Mouse (Mus musculus) c-Kit-negative CD71-positive TER-119-positive erythroid progenitor cells, embryonic 14.5 days (primary cell): ENCODE results near the gene Hdgfl3.
"Not testable (repeated sequence)": the region's sequence is repeated elsewhere in the genome, so short reads cannot be mapped to it uniquely, and the experiment has no call there.

Source experiments
- DNase-seq: peaks from one replicate; pipeline ENCODE4 v3.0.0-alpha.2; 2013; ENCODE audit warnings: low read depth, low spot score

Gene Hdgfl3

DNA sequence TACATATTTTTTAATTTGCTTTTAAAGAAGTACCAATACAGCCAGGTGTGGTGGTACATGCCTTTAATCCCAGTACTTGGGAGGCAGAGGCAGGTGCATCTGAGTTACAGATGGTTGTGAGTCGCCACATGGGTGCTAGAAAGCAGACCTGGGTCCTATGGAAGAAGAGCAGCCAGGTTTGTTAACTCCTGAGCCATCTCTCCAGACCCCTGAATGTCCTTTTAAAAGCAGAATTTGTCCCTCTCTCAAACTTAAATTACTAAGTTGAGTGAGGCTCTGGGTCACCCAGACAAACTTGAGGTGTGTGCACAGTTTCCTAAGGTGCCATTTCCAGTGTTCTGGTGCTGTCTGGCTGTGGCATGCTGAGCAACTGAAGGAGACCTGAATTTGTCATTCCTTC, 78.6 kb downstream of the Hdgfl3 start, which contains the start of gene Gm10160:
Gm10160 (minus strand) TSS at position 101 of the 400 bp plus-strand sequence.
- no peak for DNase-seq

DNA sequence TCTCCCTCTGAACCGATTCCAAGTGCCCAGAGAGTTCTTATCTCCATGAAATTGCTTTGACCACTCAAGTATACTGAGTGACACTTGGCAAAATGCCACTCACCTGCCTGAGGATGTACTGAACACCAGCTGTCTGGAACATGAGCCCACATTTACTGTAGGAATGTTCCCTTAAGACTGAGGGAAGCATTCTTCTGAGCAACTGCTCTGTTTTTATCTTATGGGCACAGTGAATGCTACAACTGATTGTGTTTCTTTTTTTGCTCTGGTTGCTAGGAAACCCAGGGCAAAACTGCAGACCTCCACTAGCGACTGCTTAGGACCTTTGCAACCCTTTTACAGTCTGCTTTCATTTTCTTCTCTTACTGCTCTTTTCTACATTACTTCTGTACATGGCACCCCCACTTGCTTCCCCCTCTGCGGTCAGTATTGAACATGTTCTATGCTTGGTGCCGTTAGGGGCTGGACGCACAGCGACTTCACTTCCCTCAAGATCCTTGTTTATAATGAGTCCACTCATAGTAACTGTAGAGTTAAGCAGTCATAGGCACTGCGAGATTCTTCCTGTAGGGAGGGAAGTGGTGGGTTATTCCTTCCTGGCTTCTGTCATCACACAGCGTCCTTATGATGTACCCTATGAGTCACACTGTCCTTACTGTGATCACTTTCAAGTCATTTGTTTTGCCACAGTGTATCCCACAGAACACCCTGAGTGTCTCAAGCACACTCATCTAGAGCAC, 79.5 kb downstream of the Hdgfl3 start:
- no peak for DNase-seq

DNA sequence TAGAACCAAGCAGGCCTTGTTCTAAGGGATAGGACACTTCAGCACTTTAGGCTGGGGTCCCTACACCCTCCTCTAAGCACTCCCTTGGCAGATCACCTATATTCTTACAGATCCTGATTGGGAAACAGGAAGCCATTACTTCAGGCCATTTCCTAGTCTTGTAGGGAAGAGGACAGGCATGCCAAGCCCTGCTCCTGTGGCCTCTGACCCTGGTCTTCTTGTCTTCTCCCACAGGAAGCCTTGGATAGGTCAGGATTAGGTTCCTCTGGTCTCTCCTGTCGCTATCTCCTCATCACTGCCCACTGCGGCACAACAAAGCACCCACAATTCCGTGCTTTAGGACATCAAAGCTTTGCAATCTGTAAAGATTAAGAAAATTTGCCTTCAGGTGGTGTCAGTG, 82.6 kb downstream of the Hdgfl3 start:
- no peak for DNase-seq

DNA sequence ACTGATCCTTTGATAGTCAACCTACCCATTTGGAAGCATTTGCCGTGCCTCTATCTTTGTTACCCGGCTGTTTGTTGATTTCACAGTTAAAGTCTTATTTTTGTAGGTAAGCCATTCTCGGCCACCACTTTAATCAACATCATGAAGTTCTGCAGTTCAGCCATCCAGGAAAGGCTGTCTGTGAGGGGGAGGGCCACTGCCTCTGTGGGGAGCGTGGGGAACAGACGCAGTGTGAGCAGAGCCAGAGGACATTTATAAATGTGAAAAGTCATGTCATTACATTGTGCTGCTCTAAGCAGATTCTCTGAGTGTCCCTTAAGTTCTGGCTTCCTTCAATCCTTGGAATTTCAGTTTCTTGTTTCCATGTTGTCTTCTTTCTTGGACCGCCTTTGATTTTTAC, 84.1 kb downstream of the Hdgfl3 start:
- no peak for DNase-seq

DNA sequence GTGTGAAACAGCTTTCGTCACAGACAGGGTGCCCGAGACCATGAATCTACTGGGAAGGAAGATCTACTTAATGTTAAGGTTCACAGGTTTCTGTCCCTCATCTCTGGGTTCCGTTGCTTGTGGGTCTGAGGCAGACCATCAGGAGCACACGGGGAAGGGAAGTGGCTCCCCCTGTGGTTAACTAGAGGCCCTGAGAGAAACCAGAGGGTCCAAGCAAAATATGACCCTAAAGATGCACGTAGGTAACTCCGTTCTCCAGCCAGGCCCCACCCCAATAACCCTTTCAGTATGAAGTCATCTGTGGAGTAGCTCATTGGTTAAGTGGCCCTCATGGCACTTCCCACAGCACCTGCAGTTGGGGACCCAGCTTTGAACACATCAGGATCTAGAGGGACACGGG, 84.6 kb downstream of the Hdgfl3 start:
- DNase-seq: no peak

DNA sequence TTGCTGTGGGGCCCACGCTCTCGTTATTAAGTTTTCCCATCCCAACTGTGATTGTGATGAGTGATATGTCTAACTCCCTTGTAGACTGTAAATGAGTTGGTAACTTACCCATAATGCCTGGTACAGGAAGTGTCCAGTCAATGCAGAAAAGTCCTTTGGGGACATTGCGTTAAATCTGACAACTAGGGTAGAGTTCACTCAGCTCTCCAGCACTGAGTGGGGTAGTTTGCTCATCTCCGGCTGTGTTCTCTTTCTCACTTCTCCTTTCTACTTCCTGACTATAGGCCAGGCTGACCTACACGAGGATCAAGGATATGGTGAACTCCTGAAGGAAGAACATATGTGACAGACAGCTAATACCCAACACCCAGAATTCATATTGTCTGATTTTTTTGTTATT, 85.1 kb downstream of the Hdgfl3 start:
- no peak for DNase-seq

DNA sequence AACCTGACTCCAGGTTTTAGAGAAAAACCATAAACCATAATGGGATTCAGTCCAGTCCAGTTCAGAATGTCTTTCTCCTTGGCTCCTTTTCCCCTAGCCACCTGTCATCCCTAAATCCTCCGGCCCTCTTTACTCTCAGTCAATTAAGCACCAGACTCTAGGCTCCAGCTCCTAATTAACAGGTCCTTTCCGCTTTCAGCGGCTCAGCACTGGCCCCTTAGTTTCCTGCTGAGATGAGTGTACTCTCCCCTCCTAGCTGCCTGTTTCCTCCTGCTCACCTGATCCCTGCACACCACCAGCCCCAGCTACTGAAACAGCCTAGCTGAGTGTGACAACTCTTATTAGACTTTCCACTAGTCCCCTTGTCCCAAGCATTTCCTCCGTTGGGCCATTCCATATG, 86.5 kb downstream of the Hdgfl3 start:
- DNase-seq: no peak

DNA sequence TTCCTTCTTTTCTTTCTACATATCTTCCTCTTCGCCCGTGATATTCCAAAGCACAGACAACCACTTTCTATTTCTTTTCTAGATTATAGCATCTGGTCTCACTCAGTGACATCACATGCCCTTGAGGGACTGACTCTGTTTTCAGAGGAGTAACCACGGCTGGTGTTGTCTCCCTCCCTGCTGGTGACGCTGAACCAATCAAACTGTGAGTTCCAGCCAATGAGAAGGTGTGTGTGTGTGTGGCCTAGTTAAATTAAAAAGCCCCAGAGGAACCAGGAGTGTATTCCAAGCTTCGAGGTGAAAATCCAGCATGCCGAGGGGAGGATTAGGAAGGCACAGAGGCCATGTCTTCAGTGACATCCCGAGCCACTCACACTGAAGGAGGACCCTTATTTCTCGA, 87.3 kb downstream of the Hdgfl3 start:
- DNase-seq: no peak

DNA sequence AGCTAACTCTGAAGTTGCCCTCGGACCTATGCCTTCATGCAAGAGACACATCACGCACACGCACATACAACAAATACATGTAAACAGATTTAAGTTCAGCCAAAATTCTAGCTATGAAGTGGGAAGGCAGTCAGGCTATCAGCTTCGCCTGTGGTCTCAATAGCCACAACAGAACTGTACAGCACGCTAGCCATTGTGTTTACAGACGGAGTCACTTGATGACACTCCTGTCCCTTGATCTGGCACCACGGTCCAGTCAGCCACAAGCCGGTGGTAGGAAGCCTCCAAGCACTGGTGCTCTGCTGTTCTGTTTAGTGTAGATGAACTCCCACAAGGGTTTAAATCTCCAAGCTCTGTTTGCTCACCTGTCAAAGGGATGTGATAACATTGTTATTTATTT, 88.3 kb downstream of the Hdgfl3 start:
- no peak for DNase-seq

DNA sequence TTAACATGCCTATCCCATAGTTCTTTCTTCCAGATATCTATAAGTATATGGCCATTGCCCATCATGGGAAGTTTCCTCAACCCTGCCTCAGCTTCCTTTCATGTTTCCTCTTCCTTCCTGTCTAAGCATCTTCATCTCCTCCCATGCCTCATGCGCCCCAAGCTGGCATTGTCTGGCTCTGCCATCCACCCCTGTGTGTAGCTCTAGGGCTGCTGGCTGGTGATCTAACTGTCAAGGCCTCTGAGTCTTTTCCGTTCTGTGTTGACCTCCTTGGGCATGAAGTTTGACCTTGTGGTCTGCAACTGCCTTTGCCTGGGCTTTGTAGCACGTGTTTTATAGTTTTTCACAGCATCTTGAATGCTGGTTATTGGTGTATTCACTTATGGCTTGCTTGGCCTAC, 89.0 kb downstream of the Hdgfl3 start:
- DNase-seq: no peak

DNA sequence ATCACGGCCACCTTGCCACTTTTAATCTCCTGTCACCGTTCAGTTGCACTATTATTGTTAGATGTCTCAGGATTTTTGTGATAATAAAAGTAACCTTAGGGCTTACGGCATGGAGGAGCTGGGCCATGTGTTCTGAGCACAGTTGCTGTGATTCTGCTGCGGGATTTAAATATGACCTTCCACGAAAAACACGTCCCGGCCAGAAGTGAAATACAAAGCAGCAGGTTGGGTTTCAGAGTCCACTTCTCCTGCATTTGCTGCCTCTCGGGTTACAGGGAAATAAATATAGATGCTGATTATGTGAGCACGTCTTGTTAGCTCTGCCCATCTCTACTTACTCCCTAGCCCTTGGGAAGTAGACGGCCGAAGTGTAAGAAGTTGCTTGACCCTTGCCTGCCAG, 89.5 kb downstream of the Hdgfl3 start:
- no peak for DNase-seq

DNA sequence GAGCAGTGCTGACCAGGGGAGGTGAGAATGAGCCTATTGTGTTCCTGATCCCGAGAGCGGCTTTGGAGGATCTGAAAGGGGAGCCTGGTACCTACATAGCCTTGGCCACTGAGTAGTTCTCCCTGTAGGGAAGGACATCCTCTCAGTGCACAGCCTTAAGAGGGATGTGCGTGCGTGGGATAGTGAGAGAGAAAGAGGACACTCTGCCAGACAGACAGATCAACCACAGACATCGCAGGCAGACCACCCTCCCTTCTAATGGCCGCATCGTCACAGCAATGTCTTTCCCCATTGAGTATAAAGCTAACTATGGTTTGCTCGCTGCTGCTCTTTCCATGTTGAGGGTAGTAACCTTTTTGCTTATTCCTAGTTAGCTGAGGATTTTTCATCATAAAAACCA, 90.4 kb downstream of the Hdgfl3 start:
- no peak for DNase-seq

DNA sequence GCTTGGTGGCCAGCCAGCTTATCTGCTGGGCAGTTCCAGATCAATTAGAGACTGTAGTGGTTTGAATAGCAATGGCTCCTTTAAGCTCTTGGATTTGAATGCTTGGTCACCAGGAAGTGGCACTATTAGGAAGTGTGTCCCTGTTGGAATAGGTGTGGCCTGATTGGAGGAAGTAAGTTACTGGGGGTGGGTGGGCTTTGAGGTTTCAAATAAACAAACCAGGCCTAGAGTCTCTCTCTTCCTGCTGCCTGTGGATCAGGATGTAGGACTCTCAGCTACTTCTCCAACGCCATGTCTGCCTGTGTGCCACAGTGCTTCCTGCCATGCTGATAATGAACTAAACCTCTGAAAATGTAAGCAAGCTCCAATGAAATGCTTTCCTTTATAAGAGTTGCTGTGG, 91.3 kb downstream of the Hdgfl3 start:
- DNase-seq: no peak

DNA sequence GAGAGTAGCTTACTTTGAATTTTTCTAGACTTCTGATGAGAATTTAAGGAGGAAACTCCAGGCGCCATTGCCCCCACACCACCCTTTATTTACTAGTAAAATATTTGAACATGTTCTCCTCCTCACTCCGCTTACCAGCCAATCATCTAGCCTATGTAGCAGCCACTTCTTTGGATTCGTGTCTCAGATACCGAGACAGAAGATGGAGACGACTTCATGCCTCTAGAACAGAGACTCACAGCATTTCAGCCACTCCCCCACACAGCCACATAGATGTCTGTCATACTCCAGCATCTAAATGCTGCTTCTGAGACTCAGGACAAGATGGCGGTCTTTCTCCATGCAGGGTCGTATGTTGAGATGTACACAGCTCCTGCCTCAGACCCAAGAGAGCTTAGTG, 92.1 kb downstream of the Hdgfl3 start:
- DNase-seq: no peak

DNA sequence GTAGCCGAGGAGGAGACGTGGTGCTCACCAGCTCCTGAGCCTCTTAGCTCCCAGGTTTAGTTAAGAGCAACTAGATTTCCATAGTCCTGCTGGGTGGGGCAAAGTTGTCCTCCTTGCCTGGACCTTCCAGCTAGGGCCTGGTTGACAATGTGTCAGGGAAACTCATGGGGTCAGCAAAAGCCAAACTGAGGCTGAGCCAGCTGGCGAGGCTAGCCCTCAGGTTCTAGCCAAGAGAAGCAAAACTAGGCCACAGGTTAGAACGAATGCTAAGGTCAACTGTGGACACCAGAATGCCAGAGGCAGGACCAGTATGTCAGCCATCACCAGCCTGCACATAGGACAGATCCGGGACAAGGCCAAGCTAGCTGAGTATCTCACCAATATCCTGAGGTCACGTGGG, 92.8 kb downstream of the Hdgfl3 start:
- DNase-seq: no peak

DNA sequence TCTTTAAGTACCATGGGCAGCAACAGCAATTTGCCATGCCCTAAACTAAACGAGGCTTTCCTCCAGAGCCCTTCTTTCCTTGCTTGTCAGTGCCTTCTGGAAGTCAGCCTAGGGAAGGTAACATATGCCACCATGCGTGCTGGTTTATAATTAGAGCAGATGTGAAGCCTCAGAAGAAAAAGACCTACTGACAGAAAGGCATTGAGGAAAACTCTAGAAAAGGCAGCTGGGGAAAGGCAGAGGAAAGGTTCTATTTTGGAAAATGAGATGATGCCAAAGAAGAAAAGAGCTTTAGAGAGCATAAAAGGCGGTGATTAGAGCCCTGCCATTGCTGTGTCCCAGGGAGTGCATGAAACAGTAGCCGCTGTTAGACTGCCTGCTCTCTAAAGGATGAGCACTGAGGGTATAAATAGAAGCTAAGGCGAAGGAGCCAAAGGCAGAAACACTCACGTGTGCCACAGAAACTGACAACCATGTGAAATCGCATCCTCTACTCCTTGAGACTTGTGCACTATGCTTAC, 93.6 kb downstream of the Hdgfl3 start:
- DNase-seq: no peak

DNA sequence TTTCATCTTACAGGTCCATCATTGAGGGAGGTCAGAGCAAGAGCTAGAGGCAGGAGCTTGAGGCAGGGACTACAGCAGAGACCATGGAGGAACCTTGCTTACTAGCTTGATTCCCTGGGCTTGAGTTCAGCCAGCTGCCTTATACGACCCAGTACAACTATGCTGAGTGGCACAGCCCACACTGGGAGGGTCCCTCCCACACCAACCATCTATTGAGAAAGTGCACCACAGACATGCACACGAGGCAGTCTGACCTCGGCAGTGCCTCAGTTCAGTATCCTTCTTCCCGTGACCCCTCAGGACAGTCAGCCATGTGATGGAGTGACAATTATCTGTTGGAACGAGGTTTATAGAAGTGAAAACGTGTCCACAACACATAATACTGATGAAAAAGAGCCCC, 94.5 kb downstream of the Hdgfl3 start:
- DNase-seq: no peak

DNA sequence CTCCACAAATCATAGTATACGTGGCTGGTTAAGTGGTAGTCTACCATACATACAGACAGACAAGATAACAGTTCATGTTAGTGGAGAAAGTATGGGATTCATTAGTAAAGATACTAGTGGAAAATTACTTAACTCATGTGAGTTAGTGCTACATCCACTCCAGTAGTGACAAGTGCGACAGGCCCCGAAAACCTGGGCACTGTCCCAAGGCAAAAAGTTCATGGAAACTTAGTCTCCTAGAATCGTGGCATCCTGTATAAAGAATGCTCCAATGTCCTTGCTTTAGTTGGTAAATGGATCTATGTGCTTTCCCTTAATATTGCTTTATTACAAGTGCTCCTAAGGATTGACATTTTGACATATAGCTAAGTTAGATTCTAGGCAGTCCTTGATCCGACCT, 96.5 kb downstream of the Hdgfl3 start:
- not testable (repeated sequence) for DNase-seq

DNA sequence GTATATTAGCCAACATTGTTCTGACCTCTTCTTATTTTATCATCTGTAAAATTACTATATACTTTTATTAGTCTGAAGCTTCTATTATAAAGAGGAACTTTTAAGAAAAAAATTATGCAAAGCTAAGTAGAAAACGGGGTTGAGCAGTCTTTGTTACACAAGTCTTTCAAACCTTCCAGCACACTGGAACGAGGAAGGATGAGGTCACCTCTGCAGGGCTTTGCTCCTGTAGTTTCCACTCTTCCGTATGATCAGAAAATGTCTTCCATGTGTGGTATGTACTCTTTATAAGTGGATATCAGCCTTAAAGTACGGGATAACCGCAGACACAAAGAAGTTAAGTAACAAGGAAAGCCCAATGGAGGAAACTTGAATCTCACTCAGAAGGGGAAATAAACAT, 98.8 kb downstream of the Hdgfl3 start:
- no peak for DNase-seq

DNA sequence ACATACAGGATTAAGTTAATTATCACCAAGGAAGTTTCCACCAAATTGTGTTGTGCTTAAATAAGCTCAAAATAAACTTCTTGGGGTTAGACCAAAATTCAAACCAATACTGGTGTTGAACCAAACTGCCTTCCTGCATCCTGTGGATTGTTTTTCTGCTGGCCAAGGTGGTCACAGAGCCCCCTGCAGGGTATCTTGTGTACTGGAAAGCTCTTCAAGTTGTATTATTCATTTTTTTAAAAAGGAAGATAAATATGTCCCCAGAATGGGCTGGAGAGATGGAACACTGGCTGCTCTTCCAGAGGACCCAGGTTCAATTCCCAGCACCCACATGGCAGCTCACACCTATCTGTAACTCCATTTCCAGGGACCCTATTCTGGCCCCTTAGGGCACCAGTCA, 99.4 kb downstream of the Hdgfl3 start:
- DNase-seq: no peak
